Mouse (Mus musculus) left cerebral cortex, postnatal 25 days (tissue): ENCODE measurements around the gene Olfr315. TPM values are rescaled to one million over a fixed set of nuclear protein-coding genes. Genes with fewer than 3 reads are reported as not detected.
"Not testable (repeated sequence)": the region's sequence is repeated elsewhere in the genome, so short reads cannot be mapped to it uniquely, and the experiment has no call there.

ENCODE experiments used
- DNase-seq, 2 experiments: peaks; one replicate each; pipeline ENCODE4 v3.0.0; 2022; ENCODE audit warnings: low spot score in 2 of 2, mixed read lengths in 1 of 2
- intact Hi-C: fragments of 180-260 bp; cut with DNase I; formaldehyde crosslinking; loops from one replicate; pipeline ENCODE4 v1.15.1; 2025
- total RNA-seq, 2 experiments: library from RNA; stranded (reverse); gene quantifications; 2 replicates each; pipeline ENCODE4 v1.2.3; 2021

Olfr315 gene
- total RNA-seq, 2 experiments from 2014 or later = not detected

DNA sequence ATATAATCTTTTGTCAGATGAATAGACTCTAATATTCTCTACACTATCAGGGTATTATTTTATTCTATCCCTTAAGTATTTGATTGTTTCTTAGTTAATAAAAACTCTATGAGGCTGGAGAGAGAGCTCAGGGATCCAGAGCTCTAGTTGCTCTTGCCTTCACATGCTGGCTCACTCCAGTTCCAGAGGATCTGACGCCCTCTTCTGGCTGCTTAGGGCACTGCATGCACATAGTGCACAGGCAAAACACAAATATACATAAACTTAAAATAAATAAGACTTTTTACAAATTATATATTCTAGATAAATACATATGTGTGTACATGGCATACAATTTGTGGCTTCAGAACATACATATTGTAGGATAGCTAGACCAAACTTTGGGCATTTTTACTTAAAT is 39.0 kb downstream of the Olfr315 start:
- intact Hi-C loops = no loop called here
- DNase-seq = no peak

DNA sequence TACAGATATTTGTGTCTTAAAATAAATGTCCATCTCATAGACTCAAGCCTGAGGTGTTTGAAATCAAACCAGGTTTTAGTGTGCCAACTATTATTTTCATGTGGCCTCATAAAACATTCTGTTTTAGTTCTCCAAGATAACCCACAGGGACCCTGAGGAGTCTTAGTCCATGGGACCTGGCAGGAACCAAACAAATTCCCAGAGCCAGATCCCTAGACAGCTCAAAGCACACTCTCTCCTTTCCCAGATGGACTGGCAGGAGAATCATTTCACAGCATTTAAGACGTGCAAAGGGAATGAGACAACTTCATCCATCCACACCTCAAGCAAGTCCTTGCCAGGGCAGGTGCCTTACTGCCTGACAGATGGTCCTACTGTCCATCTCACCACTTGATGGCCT is 41.7 kb downstream of the Olfr315 start, which contains the start of gene Olfr313:
Gene Olfr313, plus strand, starts transcription at position 301 of the 400 bp plus-strand sequence.
- intact Hi-C loops, DNase-seq: not testable (repeated sequence)

DNA sequence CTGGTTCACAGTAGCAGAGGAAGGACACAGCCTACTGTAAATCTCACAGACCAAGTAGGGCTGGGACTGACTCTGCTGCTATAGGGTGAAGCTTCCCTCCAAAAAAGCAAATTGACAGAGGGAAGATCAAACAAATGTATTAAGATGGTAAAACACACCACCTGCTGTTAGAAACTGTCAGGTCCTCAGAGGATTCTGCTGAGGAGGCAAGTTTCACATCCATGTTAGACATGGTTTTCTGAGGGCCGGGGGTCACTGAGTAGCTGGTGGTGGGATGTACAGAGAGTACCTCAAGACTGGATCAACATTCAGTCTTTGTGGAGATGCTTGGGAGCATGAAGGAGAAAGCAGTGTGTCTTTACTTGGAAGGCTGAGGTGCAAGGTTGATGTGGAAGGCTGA is 42.7 kb downstream of the Olfr315 start:
- intact Hi-C loops = no loop called here
- no peak for DNase-seq

DNA sequence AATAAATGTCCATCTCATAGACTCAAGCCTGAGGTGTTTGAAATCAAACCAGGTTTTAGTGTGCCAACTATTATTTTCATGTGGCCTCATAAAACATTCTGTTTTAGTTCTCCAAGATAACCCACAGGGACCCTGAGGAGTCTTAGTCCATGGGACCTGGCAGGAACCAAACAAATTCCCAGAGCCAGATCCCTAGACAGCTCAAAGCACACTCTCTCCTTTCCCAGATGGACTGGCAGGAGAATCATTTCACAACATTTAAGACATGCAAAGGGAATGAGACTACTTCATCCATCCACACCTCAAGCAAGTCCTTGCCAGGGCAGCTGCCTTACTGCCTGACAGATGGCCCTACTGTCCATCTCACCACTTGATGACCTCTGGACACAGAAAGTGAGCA is 55.9 kb downstream of the Olfr315 start, which contains the start of gene Olfr312:
Gene Olfr312, plus strand, starts transcription at position 301 of the 400 bp plus-strand sequence.
- DNase-seq, intact Hi-C loops: not testable (repeated sequence)

DNA sequence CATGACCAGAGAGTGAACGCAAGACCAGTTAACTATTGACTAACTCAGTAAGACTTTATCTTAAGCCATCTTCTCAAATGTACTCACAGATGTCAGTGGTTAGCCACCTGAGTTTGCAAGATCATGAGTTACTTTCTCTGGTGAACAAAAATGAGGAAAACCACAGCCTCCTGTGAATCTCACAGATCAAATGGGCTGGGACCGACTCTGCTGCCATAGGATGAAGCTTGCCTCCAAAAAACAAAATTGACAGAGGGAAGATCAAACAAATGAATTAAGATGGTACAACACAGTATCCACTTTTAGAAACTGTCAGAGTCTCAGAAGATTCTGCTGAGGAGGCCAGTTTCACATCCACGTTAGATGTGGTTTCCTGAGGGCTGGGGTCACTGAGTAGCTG is 56.8 kb downstream of the Olfr315 start:
- DNase-seq = no peak
- intact Hi-C loops = no loop called here

Other genes with a start within 250 kb of the Olfr315 start
- gene Olfr330, start 238.4 kb upstream of the Olfr315 start, total RNA-seq = not detected
- not detected for gene Olfr329-ps, start 226.8 kb upstream of the Olfr315 start, total RNA-seq
- under 1 TPM; 0.21 TPM for gene Olfr328, start 217.6 kb upstream of the Olfr315 start, total RNA-seq
- not detected for gene Olfr224, start 202.6 kb upstream of the Olfr315 start, total RNA-seq
- gene Olfr325, start 195.5 kb upstream of the Olfr315 start, total RNA-seq = not detected
- not detected for gene Olfr324, start 178.1 kb upstream of the Olfr315 start, total RNA-seq
- not detected for gene 2210407C18Rik, start 157.1 kb upstream of the Olfr315 start, total RNA-seq
- not detected for gene Olfr323, start 142.7 kb upstream of the Olfr315 start, total RNA-seq
- not detected for gene Trim58, start 132.7 kb upstream of the Olfr315 start, total RNA-seq
- gene Olfr322, start 114.4 kb upstream of the Olfr315 start, total RNA-seq = not detected
- not detected for gene Olfr320, start 92.1 kb upstream of the Olfr315 start, total RNA-seq
- gene Olfr319, start 74.0 kb upstream of the Olfr315 start, total RNA-seq = not detected
- gene Olfr318, start 49.2 kb upstream of the Olfr315 start, total RNA-seq = not detected
- not detected for gene Olfr317, start 34.0 kb upstream of the Olfr315 start, total RNA-seq
- 1 to 10 TPM in 1 of 2 experiments, under 1 TPM in 1; 0.44 to 1.1 TPM for gene Olfr316, start 20.5 kb upstream of the Olfr315 start, total RNA-seq
- gene Olfr314, start 9.8 kb downstream of the Olfr315 start, total RNA-seq = not detected
- 1 to 10 TPM; 1.2 to 3.0 TPM for gene Fam183b, start 28.8 kb downstream of the Olfr315 start, total RNA-seq
- gene Olfr313, start 41.8 kb downstream of the Olfr315 start, total RNA-seq = not detected
- gene Olfr312, start 56.0 kb downstream of the Olfr315 start, total RNA-seq = not detected
- under 1 TPM in 1 of 2 experiments, not detected in 1; 0.21 TPM for gene Olfr311, start 66.1 kb downstream of the Olfr315 start, total RNA-seq
- 10 to 100 TPM; 18.4 to 21.5 TPM for gene Gm12258, start 74.0 kb downstream of the Olfr315 start, total RNA-seq
- gene 2810021J22Rik, start 94.0 kb downstream of the Olfr315 start, total RNA-seq = 10 to 100 TPM in 1 of 2 experiments, 1 to 10 TPM in 1; 9.3 to 10.2 TPM
- gene Zfp39, start 131.0 kb downstream of the Olfr315 start, total RNA-seq = 1 to 10 TPM; 8.2 to 9.4 TPM
- not detected for gene Btnl10, start 144.7 kb downstream of the Olfr315 start, total RNA-seq
- gene Rnf187, start 165.7 kb downstream of the Olfr315 start, total RNA-seq = 100 to 1,000 TPM; 480 to 498 TPM
- gene Hist3h2ba, start 175.7 kb downstream of the Olfr315 start, total RNA-seq = 100 to 1,000 TPM in 1 of 2 experiments, 10 to 100 TPM in 1; 90.4 to 111 TPM
- gene Hist3h2a, start 181.5 kb downstream of the Olfr315 start, total RNA-seq = 10 to 100 TPM; 62.2 to 64.8 TPM
- gene Trim17, start 181.5 kb downstream of the Olfr315 start, total RNA-seq = 1 to 10 TPM; 5.4 TPM
- 10 to 100 TPM; 21.5 to 23.7 TPM for gene Trim11, start 204.9 kb downstream of the Olfr315 start, total RNA-seq